Mouse (Mus musculus): ENCODE data around the gene Msi2.

Gene Msi2

GRCm38 (mm10) chr11:88372589-88372988 is 345.7 kb downstream of the Msi2 start:
- in situ Hi-C loops (cut with MseI, MboI) = no loop called here

- in situ Hi-C loops (cut with MseI, MboI) = no loop called here
Observed at GRCm38 (mm10) chr11:88369898-88370297, 348.4 kb downstream of the Msi2 start.

GRCm38 (mm10) chr11:88367501-88367900 is 350.8 kb downstream of the Msi2 start:
- in situ Hi-C loops (cut with MseI, MboI) = no loop called here

- in situ Hi-C loops (cut with MseI, MboI) = no loop called here
Observed at GRCm38 (mm10) chr11:88365914-88366540, 352.3 kb downstream of the Msi2 start.

GRCm38 (mm10) chr11:88364231-88364630 is 354.1 kb downstream of the Msi2 start:
- in situ Hi-C loops (cut with MseI, MboI) = no loop called here

- in situ Hi-C loops (cut with MseI, MboI) = no loop called here
Observed at GRCm38 (mm10) chr11:88363481-88363880, 354.8 kb downstream of the Msi2 start.

- in situ Hi-C loops (cut with MseI, MboI) = no loop called here
Observed at GRCm38 (mm10) chr11:88359736-88360135, 358.6 kb downstream of the Msi2 start.

GRCm38 (mm10) chr11:88357325-88357724 is 361.0 kb downstream of the Msi2 start:
- in situ Hi-C loops (cut with MseI, MboI) = no loop called here

- in situ Hi-C loops (cut with MseI, MboI) = no loop called here
Observed at GRCm38 (mm10) chr11:88356598-88357290, 361.6 kb downstream of the Msi2 start.

- in situ Hi-C loops (cut with MseI, MboI) = no loop called here
Observed at GRCm38 (mm10) chr11:88356016-88356415, 362.3 kb downstream of the Msi2 start.

GRCm38 (mm10) chr11:88354771-88355170 is 363.5 kb downstream of the Msi2 start:
- in situ Hi-C loops (cut with MseI, MboI) = no loop called here

GRCm38 (mm10) chr11:88351722-88352473 is 366.4 kb downstream of the Msi2 start:
- in situ Hi-C loops (cut with MseI, MboI) = no loop called here

- in situ Hi-C loops (cut with MseI, MboI) = no loop called here
Observed at GRCm38 (mm10) chr11:88348690-88349089, 369.6 kb downstream of the Msi2 start.

- in situ Hi-C loops (cut with MseI, MboI) = no loop called here
Observed at GRCm38 (mm10) chr11:88348056-88348455, 370.3 kb downstream of the Msi2 start.

- in situ Hi-C loops (cut with MseI, MboI) = no loop called here
Observed at GRCm38 (mm10) chr11:88346066-88346465, 372.2 kb downstream of the Msi2 start.

GRCm38 (mm10) chr11:88337926-88338325 is 380.4 kb downstream of the Msi2 start:
- in situ Hi-C loops (cut with MseI, MboI) = no loop called here

GRCm38 (mm10) chr11:88334893-88335292 is 383.4 kb downstream of the Msi2 start:
- in situ Hi-C loops (cut with MseI, MboI) = no loop called here

- in situ Hi-C loops (cut with MseI, MboI) = no loop called here
Observed at GRCm38 (mm10) chr11:88332309-88332934, 385.9 kb downstream of the Msi2 start.

GRCm38 (mm10) chr11:88331722-88332121 is 386.6 kb downstream of the Msi2 start:
- in situ Hi-C loops (cut with MseI, MboI) = no loop called here

- in situ Hi-C loops (cut with MseI, MboI) = no loop called here
Observed at GRCm38 (mm10) chr11:88330799-88331198, 387.5 kb downstream of the Msi2 start.

- in situ Hi-C loops (cut with MseI, MboI) = no loop called here
Observed at GRCm38 (mm10) chr11:88328813-88329595, 389.3 kb downstream of the Msi2 start.

Measured in mouse trophoblast stem cell (cell line).